Mouse (Mus musculus) liver, adult 2 months (tissue): ENCODE measurements around the gene Tmbim7. TPM values are rescaled to one million over a fixed set of nuclear protein-coding genes. Genes with fewer than 3 reads are reported as not detected.

Source experiments
- DNase-seq: peaks from one replicate; pipeline ENCODE4 v3.0.0-alpha.2; 2011; ENCODE audit warnings: low read depth, low spot score; ENCODE audit errors: extremely low read depth
- H3K27ac ChIP-seq: fragments of 200-500 bp; replicated peaks from 2 replicates; pipeline ENCODE4 v1.5.1; 2012; ENCODE audit warnings: low read depth, mild to moderate bottlenecking, control low read depth, inconsistent platforms, low read length; ENCODE audit not compliant: insufficient read depth
- H3K27me3 ChIP-seq: fragments of 200-500 bp; 2 replicates; pipeline ENCODE4 v1.6.1; 2012; ENCODE audit warnings: mild to moderate bottlenecking, moderate library complexity, low read length, inconsistent platforms; ENCODE audit not compliant: control insufficient read depth, insufficient read depth
- H3K36me3 ChIP-seq: fragments of 200-500 bp; 2 replicates; pipeline ENCODE4 v1.6.1; 2012; ENCODE audit warnings: low read length, inconsistent platforms; ENCODE audit not compliant: control insufficient read depth, insufficient read depth
- H3K4me1 ChIP-seq: fragments of 200-500 bp; 2 replicates; pipeline ENCODE4 v1.6.1; 2011; ENCODE audit warnings: low read length; ENCODE audit not compliant: control insufficient read depth, insufficient read depth
- H3K4me3 ChIP-seq: fragments of 200-500 bp; 2 replicates; pipeline ENCODE4 v1.5.1; 2011; ENCODE audit warnings: low read depth, mild to moderate bottlenecking, control low read depth, low read length, moderate library complexity; ENCODE audit not compliant: insufficient read depth
- H3K79me2 ChIP-seq: fragments of 200-500 bp; 2 replicates; pipeline ENCODE4 v1.6.1; 2012; ENCODE audit warnings: inconsistent platforms, mild to moderate bottlenecking, low read length, moderate library complexity; ENCODE audit not compliant: control insufficient read depth, insufficient read depth
- H3K9ac ChIP-seq: fragments of 200-500 bp; 2 replicates; pipeline ENCODE4 v1.6.1; 2012; ENCODE audit warnings: low read depth, mild to moderate bottlenecking, control low read depth, inconsistent platforms, low read length
- CTCF ChIP-seq: fragments of 200-500 bp; IDR thresholded peaks from 2 replicates; pipeline ENCODE4 v1.5.1; 2011; ENCODE audit warnings: low read depth, low read length, control low read depth
- POLR2A ChIP-seq: fragments of 200-500 bp; IDR thresholded peaks from 2 replicates; pipeline ENCODE4 v1.6.1; 2011; ENCODE audit warnings: low read length, control low read depth; ENCODE audit not compliant: insufficient read depth; ENCODE audit errors: extremely low read depth
- WGBS: fragments of 180-500 bp; shearing (Covaris S2); methylation state at CpG from one replicate; pipeline ENCODE4 v1.1.7; 2018; 5-methylcytosine and 5-hydroxymethylcytosine counted together
- polyA plus RNA-seq: library from polyadenylated mRNA; depleted of rRNA; stranded (reverse); fragments of >200 nt; gene quantifications from 2 replicates; pipeline ENCODE4 v1.2.3, GENCODE M21; 2012
- total RNA-seq: library from RNA; depleted of rRNA; stranded (reverse); fragments of >200 nt; gene quantifications from 2 replicates; pipeline ENCODE4 v1.2.3, GENCODE M21; 2014

Tmbim7 gene
- total and polyA plus RNA-seq, 2 experiments: not detected

GRCm38 (mm10) chr5:3645326-3645725 lies 5.7 kb upstream of the Tmbim7 start:
- TF ChIP-seq CTCF (no peak), POLR2A (no peak)
- Histone ChIP-seq H3K27ac (no peak overlapping the region), H3K27me3 (no peaks in the 10 kb centered on the region), H3K79me2 (no peaks in the 10 kb centered on the region; the same call in 1 of the 2 replicates), H3K4me1 (peaks cover 4% of the 10 kb centered on the region), H3K36me3 (peaks cover 28% of the 10 kb centered on the region), H3K4me3 (no peak overlapping the region), H3K9ac (no peak overlapping the region)
- no peak for DNase-seq
- WGBS: 84% methylated on average over 6 of the region's 6 CpGs

- Histone ChIP-seq H3K36me3 (peaks cover 20% of the 10 kb centered on the region), H3K79me2 (no peaks in the 10 kb centered on the region; the same call in 1 of the 2 replicates), H3K4me1 (peaks cover 4% of the 10 kb centered on the region), H3K27ac (peak overlapping the region; percentile 6; the same call in 1 of the 2 replicates), H3K9ac (peak overlapping the region; percentile 67), H3K4me3 (0 out of 2 replicates have a peak overlapping the region, but pooled peaks have one; percentile 25), H3K27me3 (no peaks in the 10 kb centered on the region)
- TF ChIP-seq POLR2A (no peak), CTCF (no peak)
- DNase-seq: no peak
- 18% methylated on average over 6 of the region's 6 CpGs for WGBS
Observed at GRCm38 (mm10) chr5:3646539-3646938, 4.4 kb upstream of the Tmbim7 start.

- Histone ChIP-seq H3K4me3 (peak overlapping the region; percentile 100), H3K79me2 (no peaks in the 10 kb centered on the region; the same call in 1 of the 2 replicates), H3K4me1 (peaks cover 4% of the 10 kb centered on the region), H3K27me3 (no peaks in the 10 kb centered on the region), H3K36me3 (peaks cover 18% of the 10 kb centered on the region), H3K27ac (peak overlapping the region; percentile 98), H3K9ac (peak overlapping the region; percentile 99)
- under 1% methylated on average over 47 of the region's 60 CpGs for WGBS
- peak; percentile 63 for DNase-seq
- TF ChIP-seq POLR2A (no peak), CTCF (peak; percentile 56; the same call in 1 of the 2 replicates)
Observed at GRCm38 (mm10) chr5:3646991-3647707, 3.8 kb upstream of the Tmbim7 start.

GRCm38 (mm10) chr5:3647708-3648121 lies 3.3 kb upstream of the Tmbim7 start:
- Histone ChIP-seq H3K79me2 (no peaks in the 10 kb centered on the region; the same call in 1 of the 2 replicates), H3K4me3 (peak overlapping the region; percentile 100), H3K9ac (peak overlapping the region; percentile 99), H3K36me3 (peaks cover 17% of the 10 kb centered on the region), H3K4me1 (peaks cover 4% of the 10 kb centered on the region), H3K27ac (peak overlapping the region; percentile 98), H3K27me3 (no peaks in the 10 kb centered on the region)
- peak; percentile 37; the same call in 1 of the 2 replicates for TF ChIP-seq POLR2A
- TF ChIP-seq CTCF: peak; percentile 21; the same call in 1 of the 2 replicates
- DNase-seq: peak; percentile 79
- under 1% methylated on average over 37 of the region's 46 CpGs for WGBS

- 31% methylated on average over 4 of the region's 4 CpGs for WGBS
- H3K9ac ChIP-seq: no peak overlapping the region
- H3K4me3 ChIP-seq: no peak overlapping the region; the same call in 1 of the 2 replicates
- peak; percentile 19 for DNase-seq
- peaks cover 4% of the 10 kb centered on the region for H3K4me1 ChIP-seq
- no peaks in the 10 kb centered on the region; the same call in 1 of the 2 replicates for H3K79me2 ChIP-seq
- no peak overlapping the region for H3K27ac ChIP-seq
- TF ChIP-seq POLR2A: no peak
- no peak for TF ChIP-seq CTCF
- H3K36me3 ChIP-seq: peaks cover 13% of the 10 kb centered on the region
- H3K27me3 ChIP-seq: no peaks in the 10 kb centered on the region
Observed at GRCm38 (mm10) chr5:3648206-3648848, 2.7 kb upstream of the Tmbim7 start.

GRCm38 (mm10) chr5:3648849-3649210 lies 2.2 kb upstream of the Tmbim7 start:
- Histone ChIP-seq H3K4me3 (no peak overlapping the region), H3K79me2 (no peaks in the 10 kb centered on the region; the same call in 1 of the 2 replicates), H3K27ac (no peak overlapping the region), H3K9ac (no peak overlapping the region), H3K27me3 (no peaks in the 10 kb centered on the region), H3K4me1 (peaks cover 4% of the 10 kb centered on the region), H3K36me3 (peaks cover 11% of the 10 kb centered on the region)
- TF ChIP-seq POLR2A (no peak), CTCF (no peak)
- WGBS: 64% methylated on average over 4 of the region's 4 CpGs
- no peak for DNase-seq
